Mouse (Mus musculus): ENCODE data around the gene Ccdc86. TPM values are rescaled to one million over a fixed set of nuclear protein-coding genes. Genes with fewer than 3 reads are reported as not detected.
A peak's percentile ranks its signal among the peaks of the same experiment; 100 is the strongest.

Ccdc86 gene
- polyA plus RNA-seq, 1 experiment from 2014 or later: 47.2 TPM

DNA sequence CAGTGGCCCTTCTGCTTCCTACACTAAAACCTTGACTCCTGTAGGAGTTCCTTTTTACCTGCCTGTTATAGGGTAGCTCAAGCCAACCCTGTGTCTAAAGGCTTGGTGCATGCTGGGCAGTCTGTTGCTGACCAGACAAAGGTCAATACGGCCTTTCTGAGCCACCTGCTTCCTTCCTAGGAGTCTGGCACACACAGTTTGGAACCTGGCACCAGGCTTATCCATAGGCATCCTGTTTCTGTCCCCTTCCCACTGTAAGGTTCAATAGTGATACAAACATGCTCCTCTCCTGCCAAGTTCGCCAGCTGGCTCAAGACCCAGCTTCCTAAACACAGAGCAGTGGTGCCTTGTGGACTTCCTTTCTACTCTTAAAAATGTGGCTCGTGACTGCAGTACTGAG, 2.6 kb downstream of the Ccdc86 start:
- WGBS: 86% methylated on average over 3 of the region's 3 CpGs
- H3K36me3 ChIP-seq (replicated peaks): peaks cover 59% of the 10 kb centered on the region

DNA sequence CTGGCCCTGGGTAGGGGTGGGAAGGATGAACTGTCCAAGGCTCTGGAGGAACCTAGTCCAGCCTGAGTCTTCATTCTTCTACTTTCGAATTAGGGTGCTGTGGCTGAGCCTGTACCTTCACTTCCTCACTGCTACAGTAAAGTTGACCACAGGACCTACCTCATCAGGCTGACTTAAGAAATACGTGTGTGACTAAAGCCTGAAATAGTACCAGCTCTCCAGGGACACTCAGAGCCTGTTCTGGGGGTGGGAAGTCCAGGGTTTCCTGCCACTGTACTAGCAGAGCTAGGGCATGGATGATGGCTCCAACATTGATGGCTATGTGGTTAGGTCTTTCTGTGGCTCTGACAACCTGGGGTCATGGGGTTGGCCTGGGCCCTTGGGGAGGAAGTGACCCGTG, 5.1 kb downstream of the Ccdc86 start:
- Histone ChIP-seq H3K4me3 (no peak overlapping the region), H3K9me3 (no peaks in the 10 kb centered on the region), H3K36me3 (replicated peaks) (peaks cover 59% of the 10 kb centered on the region), H3K4me1 (peaks cover 38% of the 10 kb centered on the region), H3K27ac (replicated peaks) (no peak overlapping the region), H3K27me3 (replicated peaks; ENCODE audit: low read depth, poor library complexity, severe bottlenecking) (no peaks in the 10 kb centered on the region)
- no peak for DNase-seq (ENCODE audit: low spot score)
- WGBS: 83% methylated on average over 3 of the region's 3 CpGs

More for the DNA sequence above, 2.6 kb downstream of the Ccdc86 start:
- DNase-seq (ENCODE audit: low spot score): no peak
- Histone ChIP-seq H3K9me3 (no peaks in the 10 kb centered on the region), H3K27me3 (replicated peaks; ENCODE audit: low read depth, poor library complexity, severe bottlenecking) (no peaks in the 10 kb centered on the region), H3K4me1 (peaks cover 35% of the 10 kb centered on the region), H3K4me3 (peak overlapping the region; percentile 98), H3K27ac (replicated peaks) (no peak overlapping the region)

GRCm38 (mm10) chr19:10940801-10941457, 8.1 kb downstream of the Ccdc86 start:
- Histone ChIP-seq H3K4me3 (peak overlapping the region; percentile 60), H3K9me3 (no peaks in the 10 kb centered on the region; the same call in 1 of the 2 replicates), H3K4me1 (peaks cover 15% of the 10 kb centered on the region), H3K36me3 (replicated peaks) (peaks cover 44% of the 10 kb centered on the region), H3K27me3 (replicated peaks; ENCODE audit: low read depth, poor library complexity, severe bottlenecking) (no peaks in the 10 kb centered on the region), H3K27ac (replicated peaks) (peak overlapping the region; percentile 90)
- WGBS: 2% methylated on average over 40 of the region's 40 CpGs
- DNase-seq (ENCODE audit: low spot score): peak; percentile 73

DNA sequence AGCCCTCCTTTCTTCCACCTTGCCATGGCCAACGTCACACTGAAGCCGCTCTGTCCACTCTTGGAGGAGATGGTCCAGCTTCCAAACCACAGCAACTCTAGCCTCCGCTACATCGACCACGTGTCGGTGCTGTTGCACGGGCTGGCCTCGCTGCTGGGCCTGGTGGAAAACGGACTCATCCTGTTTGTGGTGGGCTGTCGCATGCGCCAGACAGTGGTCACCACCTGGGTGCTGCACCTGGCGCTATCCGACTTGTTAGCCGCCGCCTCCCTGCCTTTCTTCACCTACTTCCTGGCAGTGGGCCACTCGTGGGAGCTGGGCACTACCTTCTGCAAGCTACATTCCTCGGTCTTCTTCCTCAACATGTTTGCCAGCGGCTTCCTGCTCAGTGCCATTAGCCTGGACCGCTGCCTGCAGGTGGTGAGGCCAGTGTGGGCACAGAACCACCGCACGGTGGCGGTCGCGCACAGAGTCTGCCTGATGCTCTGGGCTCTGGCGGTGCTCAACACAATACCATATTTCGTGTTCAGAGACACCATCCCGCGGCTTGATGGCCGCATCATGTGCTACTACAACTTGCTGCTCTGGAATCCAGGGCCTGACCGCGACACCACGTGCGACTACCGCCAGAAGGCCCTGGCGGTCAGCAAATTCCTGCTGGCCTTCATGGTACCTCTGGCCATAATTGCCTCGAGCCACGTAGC, 8.8 kb downstream of the Ccdc86 start:
- peak overlapping the region; percentile 90 for H3K27ac ChIP-seq (replicated peaks)
- no peaks in the 10 kb centered on the region for H3K27me3 ChIP-seq (replicated peaks; ENCODE audit: low read depth, poor library complexity, severe bottlenecking)
- H3K9me3 ChIP-seq: no peaks in the 10 kb centered on the region; the same call in 1 of the 2 replicates
- peak overlapping the region; percentile 60 for H3K4me3 ChIP-seq
- peaks cover 37% of the 10 kb centered on the region for H3K36me3 ChIP-seq (replicated peaks)
- peaks cover 15% of the 10 kb centered on the region for H3K4me1 ChIP-seq
- DNase-seq (ENCODE audit: low spot score): peak; percentile 91
- WGBS: 19% methylated on average over 37 of the region's 37 CpGs

DNA sequence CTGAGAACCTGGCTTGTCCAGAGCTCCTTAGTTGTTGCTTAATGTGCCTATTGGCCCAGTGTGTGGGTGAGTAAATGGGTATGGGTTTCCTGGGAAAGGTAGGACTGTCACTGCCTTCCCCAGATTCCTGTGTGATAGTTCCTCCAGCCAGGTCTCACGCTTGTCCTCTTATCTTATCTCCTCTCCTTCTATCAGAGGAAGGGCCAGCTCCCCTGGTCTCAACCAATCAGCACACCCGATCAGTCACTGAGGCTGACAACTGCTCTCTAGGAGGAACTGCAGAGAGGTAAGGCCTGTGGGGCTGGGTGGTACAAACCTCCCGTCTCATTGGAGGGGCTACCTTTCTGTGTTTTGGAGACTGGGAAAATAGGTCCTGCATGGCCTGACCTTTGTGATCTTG, 10.3 kb downstream of the Ccdc86 start:
- H3K4me3 ChIP-seq: no peak overlapping the region
- no peak for DNase-seq (ENCODE audit: low spot score)
- H3K9me3 ChIP-seq: no peaks in the 10 kb centered on the region; the same call in 1 of the 2 replicates
- WGBS: 46% methylated on average over 3 of the region's 3 CpGs
- peaks cover 22% of the 10 kb centered on the region for H3K36me3 ChIP-seq (replicated peaks)
- peaks cover 15% of the 10 kb centered on the region for H3K4me1 ChIP-seq
- H3K27me3 ChIP-seq (replicated peaks; ENCODE audit: low read depth, poor library complexity, severe bottlenecking): no peaks in the 10 kb centered on the region
- H3K27ac ChIP-seq (replicated peaks): no peak overlapping the region

DNA sequence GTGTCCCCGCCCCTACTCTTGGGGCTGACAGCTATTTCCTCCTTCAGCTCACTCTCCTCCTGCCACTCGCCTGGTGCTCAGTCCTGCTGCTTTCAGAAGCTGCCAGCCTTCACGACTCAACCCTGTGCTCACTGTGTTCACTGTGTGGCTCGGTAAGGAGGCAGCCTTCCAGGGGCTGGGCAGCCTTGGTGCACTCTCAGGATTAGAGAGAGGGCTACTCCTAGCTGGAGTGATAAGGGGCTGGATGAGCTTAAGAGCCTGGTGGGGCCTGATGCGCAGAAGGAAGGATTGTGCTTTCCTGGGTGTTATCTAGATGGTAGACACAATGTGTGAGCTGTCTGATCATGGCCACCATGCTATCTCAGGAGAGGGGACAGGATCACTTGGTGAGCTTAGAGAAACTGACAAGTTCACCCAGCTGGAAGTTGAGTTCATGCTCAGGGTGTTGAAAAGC, 11.9 kb downstream of the Ccdc86 start, which contains the start of gene Ptgdr2:
Gene Ptgdr2, plus strand, starts transcription at position 51 of the 454 bp plus-strand sequence.
- 62% methylated on average over 5 of the region's 5 CpGs for WGBS
- Histone ChIP-seq H3K9me3 (no peaks in the 10 kb centered on the region; the same call in 1 of the 2 replicates), H3K27me3 (replicated peaks; ENCODE audit: low read depth, poor library complexity, severe bottlenecking) (no peaks in the 10 kb centered on the region), H3K4me1 (peaks cover 15% of the 10 kb centered on the region), H3K27ac (replicated peaks) (no peak within 1 kb of the TSS), H3K36me3 (replicated peaks) (peaks cover 6% of the 10 kb centered on the region), H3K4me3 (no peak within 1 kb of the TSS)
- DNase-seq (ENCODE audit: low spot score): no peak

DNA sequence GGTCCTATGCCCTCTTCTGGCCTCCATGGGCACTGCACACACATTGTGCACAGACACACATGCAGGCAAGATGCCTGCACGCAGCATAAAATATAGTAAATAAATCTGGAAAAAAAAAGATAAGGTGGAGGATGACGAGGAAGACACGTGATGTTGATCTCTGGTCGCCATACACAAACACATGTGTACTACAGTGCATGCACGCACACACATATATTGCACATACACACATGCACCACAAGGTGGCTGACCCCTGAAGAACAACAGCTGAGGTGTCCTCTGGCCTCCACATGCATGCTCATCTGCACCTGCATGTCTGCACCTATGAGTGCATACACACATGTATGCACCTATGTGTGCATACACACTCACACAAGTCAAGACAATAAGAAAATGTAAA, 13.0 kb downstream of the Ccdc86 start:
- Histone ChIP-seq H3K27ac (replicated peaks) (no peak overlapping the region), H3K9me3 (no peaks in the 10 kb centered on the region; the same call in 1 of the 2 replicates), H3K4me3 (no peak overlapping the region), H3K27me3 (replicated peaks; ENCODE audit: low read depth, poor library complexity, severe bottlenecking) (no peaks in the 10 kb centered on the region), H3K36me3 (replicated peaks) (no peaks in the 10 kb centered on the region), H3K4me1 (peaks cover 12% of the 10 kb centered on the region)
- WGBS: 84% methylated on average over 5 of the region's 5 CpGs
- DNase-seq (ENCODE audit: low spot score): no peak

DNA sequence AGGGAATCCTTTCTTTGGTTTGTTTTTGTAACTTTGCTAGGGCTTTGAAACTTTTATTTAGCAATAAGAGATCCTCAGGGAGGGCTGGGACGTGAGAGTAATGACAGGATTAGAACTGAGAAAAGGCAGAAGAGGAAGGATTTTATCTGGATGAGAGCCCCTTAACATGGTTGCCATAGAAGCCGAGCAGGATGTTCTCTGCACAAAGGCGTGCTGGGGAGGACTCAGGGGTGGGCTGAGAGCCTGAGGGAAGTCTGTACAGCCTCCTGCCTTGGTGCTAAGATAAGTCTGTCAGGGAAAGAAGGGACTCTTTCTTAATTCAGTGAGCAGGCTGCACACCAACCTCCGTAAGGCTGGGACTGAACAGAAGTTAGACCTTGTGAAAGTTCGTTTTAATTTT, 14.0 kb downstream of the Ccdc86 start:
- no peaks in the 10 kb centered on the region; the same call in 1 of the 2 replicates for H3K9me3 ChIP-seq
- no peak for DNase-seq (ENCODE audit: low spot score)
- H3K4me1 ChIP-seq: peaks cover 1% of the 10 kb centered on the region
- H3K27me3 ChIP-seq (replicated peaks; ENCODE audit: low read depth, poor library complexity, severe bottlenecking): no peaks in the 10 kb centered on the region
- no peaks in the 10 kb centered on the region for H3K36me3 ChIP-seq (replicated peaks)
- H3K4me3 ChIP-seq: no peak overlapping the region
- H3K27ac ChIP-seq (replicated peaks): no peak overlapping the region
- 41% methylated on average over 5 of the region's 5 CpGs for WGBS

DNA sequence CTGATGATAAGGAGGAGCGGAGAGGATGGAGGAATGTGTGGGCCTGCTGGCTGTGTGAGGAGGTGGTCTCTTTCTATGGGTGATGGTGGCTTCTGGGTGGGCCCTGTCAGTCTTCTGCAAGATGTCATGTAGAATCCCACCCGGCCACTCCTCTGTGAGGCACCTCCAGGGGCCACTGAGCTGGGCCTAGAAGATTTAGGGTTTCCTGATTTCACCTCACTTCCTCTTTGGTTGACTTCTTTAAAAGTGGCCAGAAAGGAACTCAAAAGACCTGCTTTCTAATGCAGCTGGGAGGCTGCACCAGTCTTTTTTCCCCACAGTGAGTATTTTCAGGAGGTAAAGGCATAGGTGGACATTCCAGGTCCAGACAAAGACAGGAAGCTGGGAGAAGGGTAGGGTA, 18.4 kb downstream of the Ccdc86 start:
- Histone ChIP-seq H3K4me1 (peaks cover 15% of the 10 kb centered on the region), H3K4me3 (no peak overlapping the region), H3K27me3 (replicated peaks; ENCODE audit: low read depth, poor library complexity, severe bottlenecking) (no peaks in the 10 kb centered on the region), H3K27ac (replicated peaks) (no peak overlapping the region), H3K9me3 (no peaks in the 10 kb centered on the region), H3K36me3 (replicated peaks) (no peaks in the 10 kb centered on the region)
- 89% methylated on average over 2 of the region's 2 CpGs for WGBS
- DNase-seq (ENCODE audit: low spot score): no peak

- Histone ChIP-seq H3K27ac (replicated peaks) (peak overlapping the region; percentile 78), H3K9me3 (no peaks in the 10 kb centered on the region), H3K4me3 (no peak overlapping the region), H3K36me3 (replicated peaks) (no peaks in the 10 kb centered on the region), H3K4me1 (peaks cover 21% of the 10 kb centered on the region), H3K27me3 (replicated peaks; ENCODE audit: low read depth, poor library complexity, severe bottlenecking) (no peaks in the 10 kb centered on the region)
- 58% methylated on average over 4 of the region's 4 CpGs for WGBS
- no peak for DNase-seq (ENCODE audit: low spot score)
These were observed 22.4 kb downstream of the Ccdc86 start for GRCm38 (mm10) chr19:10926666-10927065.

- peak overlapping the region; percentile 78 for H3K27ac ChIP-seq (replicated peaks)
- no peak overlapping the region for H3K4me3 ChIP-seq
- no peaks in the 10 kb centered on the region for H3K27me3 ChIP-seq (replicated peaks; ENCODE audit: low read depth, poor library complexity, severe bottlenecking)
- no peaks in the 10 kb centered on the region for H3K36me3 ChIP-seq (replicated peaks)
- DNase-seq (ENCODE audit: low spot score): peak; percentile 21
- 37% methylated on average over 6 of the region's 6 CpGs for WGBS
- H3K9me3 ChIP-seq: no peaks in the 10 kb centered on the region
- H3K4me1 ChIP-seq: peaks cover 21% of the 10 kb centered on the region
These were observed 22.9 kb downstream of the Ccdc86 start for GRCm38 (mm10) chr19:10926123-10926621.

GRCm38 (mm10) chr19:10924220-10924619, 24.8 kb downstream of the Ccdc86 start:
- H3K27ac ChIP-seq (replicated peaks): no peak overlapping the region
- 59% methylated on average over 4 of the region's 4 CpGs for WGBS

More at GRCm38 (mm10) chr19:10924220-10924619, 24.8 kb downstream of the Ccdc86 start:
- no peak for DNase-seq (ENCODE audit: low spot score)
- H3K36me3 ChIP-seq (replicated peaks): no peaks in the 10 kb centered on the region
- H3K4me3 ChIP-seq: no peak overlapping the region
- H3K9me3 ChIP-seq: no peaks in the 10 kb centered on the region
- no peaks in the 10 kb centered on the region for H3K27me3 ChIP-seq (replicated peaks; ENCODE audit: low read depth, poor library complexity, severe bottlenecking)
- peaks cover 21% of the 10 kb centered on the region for H3K4me1 ChIP-seq

Data from embryonic facial prominence, embryonic 10.5 days (tissue).